Mouse (Mus musculus) liver, embryonic 12.5 days (tissue): Measurements from ENCODE around the gene Mrps34. TPM values are rescaled to one million over a fixed set of nuclear protein-coding genes. Genes with fewer than 3 reads are reported as not detected.

Experiments
- ATAC-seq: fragments of 200-750 bp; cut with Nextera tagmentation; 2 replicates; pipeline ENCODE4 v1.8.0; 2017; ENCODE audit warnings: moderate number of reproducible peaks, mild to moderate bottlenecking, moderate library complexity
- H3K27ac ChIP-seq: fragments of 300-500 bp; sonication (generic); 2 replicates; pipeline ENCODE4 v1.5.1; 2016; ENCODE audit warnings: mild to moderate bottlenecking
- H3K27me3 ChIP-seq: fragments of 300-500 bp; sonication (generic); replicated peaks from 2 replicates; pipeline ENCODE4 v1.6.1; 2016; ENCODE audit warnings: mild to moderate bottlenecking, moderate library complexity
- H3K36me3 ChIP-seq: fragments of 300-500 bp; sonication (generic); 2 replicates; pipeline ENCODE4 v1.6.1; 2016; ENCODE audit warnings: mild to moderate bottlenecking, moderate library complexity
- H3K4me1 ChIP-seq: fragments of 300-500 bp; sonication (generic); 2 replicates; pipeline ENCODE4 v1.6.1; 2016
- H3K4me2 ChIP-seq: fragments of 300-500 bp; sonication (generic); 2 replicates; pipeline ENCODE4 v1.6.1; 2016; ENCODE audit warnings: mild to moderate bottlenecking, moderate library complexity
- H3K4me3 ChIP-seq: fragments of 300-500 bp; sonication (generic); 2 replicates; pipeline ENCODE4 v1.5.1; 2016; ENCODE audit warnings: mild to moderate bottlenecking, moderate library complexity
- H3K9ac ChIP-seq: fragments of 300-500 bp; sonication (generic); 2 replicates; pipeline ENCODE4 v1.6.1; 2016; ENCODE audit warnings: mild to moderate bottlenecking, moderate library complexity
- H3K9me3 ChIP-seq: fragments of 300-500 bp; sonication (generic); replicated peaks from 2 replicates; pipeline ENCODE4 v1.6.1; 2016; ENCODE audit warnings: mild to moderate bottlenecking, moderate library complexity
- WGBS: fragments of 180-500 bp; shearing (Covaris S2); methylation state at CpG from one replicate; pipeline ENCODE4 v1.1.7; 2016; ENCODE audit not compliant: insufficient replicate concordance; 5-methylcytosine and 5-hydroxymethylcytosine counted together
- polyA plus RNA-seq: library from polyadenylated mRNA; unstranded; fragments of >200 nt; fragmentation: Nextera tagmentation; extraction: Ambion mirVana; gene quantifications from 2 replicates; pipeline ENCODE4 v1.2.1, GENCODE M21; 2016

Mrps34 gene
- polyA plus RNA-seq = 101 and 106 TPM in 2 replicates

- H3K9ac ChIP-seq = peak within 1 kb of the TSS; percentile 88
- no peaks in the 10 kb centered on the region for H3K27me3 ChIP-seq
- H3K27ac ChIP-seq = peak within 1 kb of the TSS; percentile 89
- no peaks in the 10 kb centered on the region for H3K9me3 ChIP-seq
- H3K4me1 ChIP-seq = peaks cover 47% of the 10 kb centered on the region
- peak within 1 kb of the TSS; percentile 92 for H3K4me3 ChIP-seq
- H3K4me2 ChIP-seq = peak within 1 kb of the TSS; percentile 97
- H3K36me3 ChIP-seq = peaks cover 71% of the 10 kb centered on the region
- under 1% methylated on average over 62 of the region's 62 CpGs for WGBS
- ATAC-seq = peak; percentile 55
These were observed at the start of gene Mrps34, which contains the start of gene Eme2 for GRCm38 (mm10) chr17:24894995-24895547. Gene Mrps34 (plus strand): TSS chr17:24895116. Gene Eme2 (minus strand): TSS chr17:24895087.

- Histone ChIP-seq H3K27ac (peak overlapping the region; percentile 98), H3K27me3 (peaks cover 8% of the 10 kb centered on the region), H3K9me3 (no peaks in the 10 kb centered on the region), H3K4me1 (peaks cover 33% of the 10 kb centered on the region), H3K36me3 (peaks cover under 1% of the 10 kb centered on the region; the same call in 1 of the 2 replicates), H3K4me2 (peak overlapping the region; percentile 87), H3K4me3 (peak overlapping the region; percentile 78), H3K9ac (peak overlapping the region; percentile 90)
- 94% methylated on average over 1 of the region's 1 CpGs for WGBS
- ATAC-seq = no peak
These were observed 47.5 kb upstream of the Mrps34 start for GRCm38 (mm10) chr17:24847386-24847785.

- H3K4me2 ChIP-seq = peak overlapping the region; percentile 87
- H3K36me3 ChIP-seq = peaks cover 13% of the 10 kb centered on the region
- H3K9me3 ChIP-seq = no peaks in the 10 kb centered on the region
- peak overlapping the region; percentile 78 for H3K4me3 ChIP-seq
- ATAC-seq = peak; percentile 68
- peak overlapping the region; percentile 90 for H3K9ac ChIP-seq
- peak overlapping the region; percentile 98 for H3K27ac ChIP-seq
- H3K27me3 ChIP-seq = peaks cover 8% of the 10 kb centered on the region
- peaks cover 33% of the 10 kb centered on the region for H3K4me1 ChIP-seq
These were observed 46.3 kb upstream of the Mrps34 start for GRCm38 (mm10) chr17:24848600-24849031.

GRCm38 (mm10) chr17:24849733-24850064 is 45.2 kb upstream of the Mrps34 start:
- peak overlapping the region; percentile 98 for H3K27ac ChIP-seq
- WGBS = 0% methylated on average over 21 of the region's 21 CpGs
- peaks cover 5% of the 10 kb centered on the region; the same call in 1 of the 2 replicates for H3K27me3 ChIP-seq
- H3K4me1 ChIP-seq = peaks cover 33% of the 10 kb centered on the region
- H3K9me3 ChIP-seq = no peaks in the 10 kb centered on the region
- peak overlapping the region; percentile 87 for H3K4me2 ChIP-seq
- H3K4me3 ChIP-seq = peak overlapping the region; percentile 78
- peak overlapping the region; percentile 90 for H3K9ac ChIP-seq
- ATAC-seq = peak; percentile 30
- peaks cover 24% of the 10 kb centered on the region for H3K36me3 ChIP-seq

GRCm38 (mm10) chr17:24850065-24850772 is 44.7 kb upstream of the Mrps34 start, which contains the start of gene Fahd1:
Gene Fahd1 (minus strand): TSS chr17:24850364.
- Histone ChIP-seq H3K36me3 (peaks cover 29% of the 10 kb centered on the region), H3K9ac (peak within 1 kb of the TSS; percentile 90), H3K4me3 (peak within 1 kb of the TSS; percentile 78), H3K4me2 (peak within 1 kb of the TSS; percentile 87), H3K27ac (peak within 1 kb of the TSS; percentile 98), H3K4me1 (peaks cover 31% of the 10 kb centered on the region), H3K27me3 (0 out of 2 replicates have a peak, but pooled peaks cover 5% of the 10 kb centered on the region), H3K9me3 (no peaks in the 10 kb centered on the region)
- under 1% methylated on average over 58 of the region's 58 CpGs for WGBS
- ATAC-seq = peak; percentile 94

- no peaks in the 10 kb centered on the region for H3K9me3 ChIP-seq
- WGBS = 1% methylated on average over 20 of the region's 20 CpGs
- peak overlapping the region; percentile 87 for H3K4me2 ChIP-seq
- peak overlapping the region; percentile 90 for H3K9ac ChIP-seq
- peaks cover 31% of the 10 kb centered on the region for H3K4me1 ChIP-seq
- 0 out of 2 replicates have a peak, but pooled peaks cover 5% of the 10 kb centered on the region for H3K27me3 ChIP-seq
- H3K27ac ChIP-seq = peak overlapping the region; percentile 98
- peak overlapping the region; percentile 78 for H3K4me3 ChIP-seq
- H3K36me3 ChIP-seq = peaks cover 34% of the 10 kb centered on the region
- no peak for ATAC-seq
These were observed 44.2 kb upstream of the Mrps34 start for GRCm38 (mm10) chr17:24850773-24851127.

GRCm38 (mm10) chr17:24851381-24852125 is 43.4 kb upstream of the Mrps34 start:
- no peak for ATAC-seq
- Histone ChIP-seq H3K36me3 (peaks cover 42% of the 10 kb centered on the region), H3K9ac (peak overlapping the region; percentile 90), H3K27ac (no peak overlapping the region), H3K4me3 (peak overlapping the region; percentile 78), H3K4me1 (peaks cover 35% of the 10 kb centered on the region), H3K4me2 (peak overlapping the region; percentile 87), H3K9me3 (no peaks in the 10 kb centered on the region), H3K27me3 (0 out of 2 replicates have a peak, but pooled peaks cover 5% of the 10 kb centered on the region)
- WGBS = 76% methylated on average over 10 of the region's 10 CpGs

GRCm38 (mm10) chr17:24855838-24856464 is 39.0 kb upstream of the Mrps34 start:
- Histone ChIP-seq H3K27ac (peak overlapping the region; percentile 49; the same call in 1 of the 2 replicates), H3K27me3 (0 out of 2 replicates have a peak, but pooled peaks cover 5% of the 10 kb centered on the region), H3K4me1 (peaks cover 52% of the 10 kb centered on the region), H3K9ac (no peak overlapping the region), H3K36me3 (peaks cover 77% of the 10 kb centered on the region), H3K9me3 (no peaks in the 10 kb centered on the region), H3K4me2 (no peak overlapping the region), H3K4me3 (no peak overlapping the region)
- ATAC-seq = no peak
- 82% methylated on average over 3 of the region's 3 CpGs for WGBS

- Histone ChIP-seq H3K9ac (no peak overlapping the region), H3K27me3 (0 out of 2 replicates have a peak, but pooled peaks cover 3% of the 10 kb centered on the region), H3K36me3 (peaks cover 84% of the 10 kb centered on the region), H3K4me3 (no peak overlapping the region), H3K4me2 (no peak overlapping the region), H3K27ac (no peak overlapping the region; the same call in 1 of the 2 replicates), H3K4me1 (peaks cover 46% of the 10 kb centered on the region), H3K9me3 (no peaks in the 10 kb centered on the region)
- ATAC-seq = no peak
- WGBS = 90% methylated on average over 13 of the region's 13 CpGs
These were observed 38.3 kb upstream of the Mrps34 start for GRCm38 (mm10) chr17:24856589-24856988.

GRCm38 (mm10) chr17:24857831-24858470 is 37.0 kb upstream of the Mrps34 start:
- peak overlapping the region; percentile 80 for H3K27ac ChIP-seq
- H3K4me3 ChIP-seq = no peak overlapping the region
- no peak overlapping the region for H3K9ac ChIP-seq
- H3K4me1 ChIP-seq = peaks cover 40% of the 10 kb centered on the region
- WGBS = 73% methylated on average over 8 of the region's 8 CpGs
- peak overlapping the region; percentile 35 for H3K4me2 ChIP-seq
- H3K9me3 ChIP-seq = no peaks in the 10 kb centered on the region
- peaks cover 91% of the 10 kb centered on the region for H3K36me3 ChIP-seq
- H3K27me3 ChIP-seq = no peaks in the 10 kb centered on the region
- ATAC-seq = no peak

GRCm38 (mm10) chr17:24858967-24859366 is 35.9 kb upstream of the Mrps34 start:
- peaks cover 40% of the 10 kb centered on the region for H3K4me1 ChIP-seq

More at GRCm38 (mm10) chr17:24858967-24859366, 35.9 kb upstream of the Mrps34 start:
- ATAC-seq = peak; percentile 92
- Histone ChIP-seq H3K27me3 (no peaks in the 10 kb centered on the region), H3K4me2 (peak overlapping the region; percentile 35), H3K4me3 (no peak overlapping the region), H3K9ac (peak overlapping the region; percentile 13; the same call in 1 of the 2 replicates), H3K27ac (peak overlapping the region; percentile 80), H3K36me3 (peaks cover 89% of the 10 kb centered on the region), H3K9me3 (no peaks in the 10 kb centered on the region)
- 53% methylated on average over 6 of the region's 6 CpGs for WGBS
